In the genomic region with DNA sequence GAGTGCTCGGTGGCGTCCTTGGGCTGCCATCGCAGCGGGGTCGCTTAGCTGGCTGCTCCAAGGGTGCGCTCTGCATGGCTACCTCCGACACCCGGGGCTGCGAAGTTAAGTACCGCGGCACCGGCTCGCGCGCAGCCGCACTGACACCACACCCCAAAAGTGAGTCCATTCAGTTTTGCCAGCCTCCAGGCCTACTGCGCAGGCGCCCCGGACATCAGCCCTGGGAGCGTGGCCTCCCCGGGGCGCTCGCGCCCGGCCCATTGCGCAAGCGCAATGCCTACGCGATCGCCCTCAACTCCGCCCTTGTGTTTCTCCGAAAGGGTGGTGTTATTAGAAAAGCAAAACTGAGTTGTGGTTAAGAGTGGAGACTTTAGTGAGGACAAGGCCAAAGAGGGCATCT, we compare ENCODE assay signal across 8 mouse cellular contexts. TPM values are rescaled to one million over a fixed set of nuclear protein-coding genes. Genes with fewer than 3 reads are reported as not detected.
DNase-seq lines count a peak whose midpoint lies in the region; ATAC-seq and TF ChIP-seq lines count a peak whose summit lies in the region.

TSS of gene Samhd1 (minus strand) at position 252 of the 400 bp plus-strand sequence.

- peak within 1 kb of the TSS; percentile 80 for H3K9ac ChIP-seq in forebrain, embryonic 13.5 days
- peak within 1 kb of the TSS; percentile 88 for H3K9ac ChIP-seq in liver, postnatal 0 days (replicated peaks)
- H3K9ac ChIP-seq in neural tube, embryonic 14.5 days (replicated peaks; ENCODE audit: low read depth, low read length) = peak within 1 kb of the TSS; percentile 37

- H3K4me2 ChIP-seq in forebrain, embryonic 13.5 days = peak within 1 kb of the TSS; percentile 96
- H3K4me2 ChIP-seq in liver, postnatal 0 days (ENCODE audit: low read depth, low read length) = peak within 1 kb of the TSS; percentile 78
- H3K4me2 ChIP-seq in neural tube, embryonic 14.5 days (ENCODE audit: low read depth, low read length) = peak within 1 kb of the TSS; percentile 62

- DNase-seq in c-Kit-positive CD71-positive TER-119-positive erythroid progenitor cells, embryonic 14.5 days (ENCODE audit: low spot score) = peak; percentile 97
- DNase-seq in heart, postnatal 10 days = peak; percentile 96
- DNase-seq in large intestine, adult 2 months (ENCODE audit: low read depth, low spot score) = peak; percentile 86
- peak; percentile 98 for DNase-seq in liver, postnatal 0 days
- DNase-seq in testis, postnatal 10 days (ENCODE audit: low spot score) = peak; percentile 95

- H3K4me3 ChIP-seq in E14TG2a.4 (replicated peaks; ENCODE audit: low read length) = peak within 1 kb of the TSS; percentile 90
- H3K4me3 ChIP-seq in forebrain, embryonic 13.5 days = peak within 1 kb of the TSS; percentile 71
- peak within 1 kb of the TSS; percentile 84 for H3K4me3 ChIP-seq in liver, postnatal 0 days (ENCODE audit: low read depth, low read length)
- H3K4me3 ChIP-seq in neural tube, embryonic 14.5 days (ENCODE audit: low read depth, low read length) = peak within 1 kb of the TSS; percentile 57

- peak; percentile 93 for ATAC-seq in forebrain, embryonic 13.5 days
- peak; percentile 96 for ATAC-seq in liver, postnatal 0 days
- ATAC-seq in neural tube, embryonic 14.5 days (ENCODE audit: low read depth) = peak; percentile 90

- peaks cover 19% of the 10 kb centered on the region for H3K4me1 ChIP-seq in E14TG2a.4 (replicated peaks; ENCODE audit: low read depth, low read length)
- H3K4me1 ChIP-seq in forebrain, embryonic 13.5 days = peaks cover 8% of the 10 kb centered on the region
- H3K4me1 ChIP-seq in liver, postnatal 0 days (ENCODE audit: insufficient read depth) = peaks cover 34% of the 10 kb centered on the region
- no peaks in the 10 kb centered on the region for H3K4me1 ChIP-seq in neural tube, embryonic 14.5 days (ENCODE audit: control insufficient read depth, insufficient read depth, low read length)

- no peaks in the 10 kb centered on the region for H3K36me3 ChIP-seq in E14TG2a.4 (ENCODE audit: insufficient read depth, low read length)
- H3K36me3 ChIP-seq in forebrain, embryonic 13.5 days (ENCODE audit: poor library complexity, severe bottlenecking) = no peaks in the 10 kb centered on the region
- no peaks in the 10 kb centered on the region for H3K36me3 ChIP-seq in liver, postnatal 0 days (replicated peaks; ENCODE audit: insufficient read depth, low read length)
- H3K36me3 ChIP-seq in neural tube, embryonic 14.5 days (ENCODE audit: control insufficient read depth, insufficient read depth, low read length) = no peaks in the 10 kb centered on the region

- TF ChIP-seq CTCF in E14TG2a.4 (conservative IDR thresholded peaks at IDR 0.05; ENCODE audit: low read length) = no peak
- no peak for TF ChIP-seq CTCF in liver, postnatal 0 days (IDR thresholded peaks at IDR 0.05; ENCODE audit: low read depth)

- WGBS in forebrain, embryonic 13.5 days = 0% methylated on average over 32 of the region's 32 CpGs
- WGBS in large intestine, adult 2 months = under 1% methylated on average over 32 of the region's 32 CpGs
- 0% methylated on average over 32 of the region's 32 CpGs for WGBS in liver, postnatal 0 days (ENCODE audit: insufficient replicate concordance)
- under 1% methylated on average over 32 of the region's 32 CpGs for WGBS in neural tube, embryonic 14.5 days

- TF ChIP-seq EP300 in liver, postnatal 0 days (IDR thresholded peaks at IDR 0.05; ENCODE audit: low read depth) = no peak

- H3K9me3 ChIP-seq in E14TG2a.4 (ENCODE audit: low read length) = no peaks in the 10 kb centered on the region
- peaks cover 4% of the 10 kb centered on the region for H3K9me3 ChIP-seq in forebrain, embryonic 13.5 days (replicated peaks)
- no peaks in the 10 kb centered on the region for H3K9me3 ChIP-seq in liver, postnatal 0 days (ENCODE audit: low read length)
- H3K9me3 ChIP-seq in neural tube, embryonic 14.5 days (ENCODE audit: control insufficient read depth, low read length) = no peaks in the 10 kb centered on the region

- H3K27me3 ChIP-seq in E14TG2a.4 (ENCODE audit: insufficient read depth, low read length) = peaks cover 6% of the 10 kb centered on the region; the same call in 1 of the 2 replicates
- H3K27me3 ChIP-seq in forebrain, embryonic 13.5 days = no peaks in the 10 kb centered on the region
- H3K27me3 ChIP-seq in liver, postnatal 0 days (ENCODE audit: insufficient read depth, low read length) = no peaks in the 10 kb centered on the region
- H3K27me3 ChIP-seq in neural tube, embryonic 14.5 days (ENCODE audit: control insufficient read depth, insufficient read depth, low read length) = no peaks in the 10 kb centered on the region

- intact Hi-C loops in heart, postnatal 10 days (cut with DNase I) = no loop called here

- H3K27ac ChIP-seq in forebrain, embryonic 13.5 days = peak within 1 kb of the TSS; percentile 20; the same call in 1 of the 2 replicates
- H3K27ac ChIP-seq in liver, postnatal 0 days (ENCODE audit: low read depth) = peak within 1 kb of the TSS; percentile 92
- H3K27ac ChIP-seq in neural tube, embryonic 14.5 days (ENCODE audit: low read depth, low read length) = 0 out of 2 replicates have a peak within 1 kb of the TSS, but pooled peaks have one; percentile 2

RNA-seq across cellular contexts. Expression of gene Samhd1, which starts in this region (rescaled TPM):
- 13.9 and 16.0 TPM in 2 replicates for polyA plus RNA-seq in forebrain, embryonic 13.5 days (2015; fragmentation: Nextera tagmentation; extraction: Ambion mirVana)
- total RNA-seq in heart, postnatal 10 days (2021) = 10 to 100 TPM; 20.5 to 25.3 TPM
- polyA plus RNA-seq in large intestine, adult 2 months (2012; rRNA removed) = 28.3 and 47.1 TPM in 2 replicates
- 16.5 and 17.3 TPM in 2 replicates for polyA plus RNA-seq in liver, postnatal 0 days (2015; fragmentation: Nextera tagmentation; extraction: Ambion mirVana)
- polyA plus RNA-seq in neural tube, embryonic 14.5 days (2014; fragmentation: Nextera tagmentation; extraction: Ambion mirVana) = 13.2 and 14.9 TPM in 2 replicates

Comparison
In these comparisons a context has a peak if more than half of its experiments do, and no peak if none do; other contexts are left out.
1. Peak in every context shown above with its lines: DNase-seq, ATAC-seq, H3K4me3 ChIP-seq and H3K27ac ChIP-seq.
2. H3K27ac ChIP-seq: peak in every context shown above with its lines; median percentile 92 in liver, postnatal 0 days; 20 in forebrain, embryonic 13.5 days; 2 in neural tube, embryonic 14.5 days.
3. H3K9ac ChIP-seq: peak in every context shown above with its lines; median percentile 88 in liver, postnatal 0 days; 80 in forebrain, embryonic 13.5 days; 37 in neural tube, embryonic 14.5 days.